Mouse (Mus musculus) hindbrain, embryonic 11.5 days (tissue): ENCODE measurements around the gene Prss28. TPM values are rescaled to one million over a fixed set of nuclear protein-coding genes. Genes with fewer than 3 reads are reported as not detected.

Source experiments
- ATAC-seq: fragments of 200-750 bp; cut with Nextera tagmentation; 2 replicates; pipeline ENCODE4 v1.8.0; 2017; ENCODE audit warnings: mild to moderate bottlenecking, moderate TSS enrichment, moderate library complexity; ENCODE audit not compliant: low FRiP score
- DNase-seq: peaks from one replicate; pipeline ENCODE4 v3.0.0-alpha.2; 2015; ENCODE audit warnings: low spot score
- H3K27ac ChIP-seq: fragments of 300-500 bp; sonication (generic); 2 replicates; pipeline ENCODE4 v1.5.1; 2014; ENCODE audit warnings: mild to moderate bottlenecking, low read depth, low read length
- H3K27me3 ChIP-seq: fragments of 300-500 bp; sonication (generic); 2 replicates; pipeline ENCODE4 v1.6.1; 2014; ENCODE audit warnings: mild to moderate bottlenecking, low read length, moderate library complexity, mixed read lengths; ENCODE audit not compliant: control insufficient read depth, insufficient read depth
- H3K36me3 ChIP-seq: fragments of 300-500 bp; sonication (generic); 2 replicates; pipeline ENCODE4 v1.6.1; 2014; ENCODE audit warnings: mild to moderate bottlenecking, low read length, moderate library complexity, mixed read lengths; ENCODE audit not compliant: control insufficient read depth, insufficient read depth
- H3K4me1 ChIP-seq: fragments of 300-500 bp; sonication (generic); replicated peaks from 2 replicates; pipeline ENCODE4 v1.6.1; 2014; ENCODE audit warnings: low read length, mixed read lengths; ENCODE audit not compliant: control insufficient read depth, insufficient read depth
- H3K4me2 ChIP-seq: fragments of 300-500 bp; sonication (generic); replicated peaks from 2 replicates; pipeline ENCODE4 v1.6.1; 2014; ENCODE audit warnings: mild to moderate bottlenecking, low read depth, low read length
- H3K4me3 ChIP-seq: fragments of 300-500 bp; sonication (generic); 2 replicates; pipeline ENCODE4 v1.5.1; 2014; ENCODE audit warnings: low read depth, low read length
- H3K9ac ChIP-seq: fragments of 300-500 bp; sonication (generic); 2 replicates; pipeline ENCODE4 v1.6.1; 2014; ENCODE audit warnings: low read depth, low read length
- H3K9me3 ChIP-seq: fragments of 300-500 bp; sonication (generic); 2 replicates; pipeline ENCODE4 v1.6.1; 2016; ENCODE audit warnings: low read length; ENCODE audit not compliant: control insufficient read depth
- WGBS: fragments of 180-500 bp; shearing (Covaris S2); extraction: QIAGEN DNeasy Blood & Tissue Kit; methylation state at CpG from one replicate; pipeline ENCODE4 v1.1.7; 2014; 5-methylcytosine and 5-hydroxymethylcytosine counted together
- polyA plus RNA-seq: library from polyadenylated mRNA; unstranded; fragments of >200 nt; fragmentation: Nextera tagmentation; extraction: Ambion mirVana; gene quantifications from 2 replicates; pipeline ENCODE4 v1.2.1, GENCODE M21; 2014

The Prss28 gene
- polyA plus RNA-seq, 1 experiment from 2014 or later, result not detected

- 46% methylated on average over 11 of the region's 11 CpGs for WGBS
- no peaks in the 10 kb centered on the region for H3K36me3 ChIP-seq
- H3K4me1 ChIP-seq, result no peaks in the 10 kb centered on the region
- DNase-seq (no peak), ATAC-seq (no peak)
- H3K9ac ChIP-seq, result no peak overlapping the region
- H3K4me2 ChIP-seq, result no peak overlapping the region
- H3K27ac ChIP-seq, result no peak overlapping the region
- no peaks in the 10 kb centered on the region for H3K9me3 ChIP-seq
- H3K27me3 ChIP-seq, result no peaks in the 10 kb centered on the region
- H3K4me3 ChIP-seq, result no peak overlapping the region
Measured at GRCm38 (mm10) chr17:25282133-25282532, 26.3 kb upstream of the Prss28 start.

GRCm38 (mm10) chr17:25285033-25285432 is 23.4 kb upstream of the Prss28 start:
- Histone ChIP-seq H3K4me3 (no peak overlapping the region), H3K27ac (no peak overlapping the region), H3K4me2 (no peak overlapping the region), H3K27me3 (no peaks in the 10 kb centered on the region), H3K4me1 (no peaks in the 10 kb centered on the region), H3K36me3 (no peaks in the 10 kb centered on the region), H3K9ac (no peak overlapping the region), H3K9me3 (no peaks in the 10 kb centered on the region)
- no peak for ATAC-seq
- DNase-seq, result peak; percentile 80
- WGBS, result 34% methylated on average over 3 of the region's 3 CpGs

- no peak overlapping the region for H3K4me3 ChIP-seq
- DNase-seq, result peak; percentile 68
- no peak for ATAC-seq
- H3K27ac ChIP-seq, result no peak overlapping the region
- H3K9ac ChIP-seq, result no peak overlapping the region
- no peaks in the 10 kb centered on the region for H3K27me3 ChIP-seq
- H3K4me2 ChIP-seq, result no peak overlapping the region
- no peaks in the 10 kb centered on the region for H3K9me3 ChIP-seq
- no peaks in the 10 kb centered on the region for H3K36me3 ChIP-seq
- H3K4me1 ChIP-seq, result no peaks in the 10 kb centered on the region
- 33% methylated on average over 4 of the region's 4 CpGs for WGBS
Measured at GRCm38 (mm10) chr17:25288842-25289241, 19.6 kb upstream of the Prss28 start.

- no peaks in the 10 kb centered on the region for H3K4me1 ChIP-seq
- ATAC-seq, result no peak
- DNase-seq, result no peak
Measured at GRCm38 (mm10) chr17:25290411-25290810, 18.0 kb upstream of the Prss28 start.

GRCm38 (mm10) chr17:25293495-25293894 is 15.0 kb upstream of the Prss28 start:
- H3K9ac ChIP-seq, result no peak overlapping the region
- H3K9me3 ChIP-seq, result no peaks in the 10 kb centered on the region
- ATAC-seq (no peak), DNase-seq (no peak)
- no peak overlapping the region for H3K27ac ChIP-seq
- H3K36me3 ChIP-seq, result no peaks in the 10 kb centered on the region
- no peaks in the 10 kb centered on the region for H3K27me3 ChIP-seq
- H3K4me3 ChIP-seq, result no peak overlapping the region
- H3K4me2 ChIP-seq, result no peak overlapping the region
- 80% methylated on average over 5 of the region's 5 CpGs for WGBS
- no peaks in the 10 kb centered on the region for H3K4me1 ChIP-seq

More at GRCm38 (mm10) chr17:25290411-25290810, 18.0 kb upstream of the Prss28 start:
- no peaks in the 10 kb centered on the region for H3K9me3 ChIP-seq
- H3K4me2 ChIP-seq, result no peak overlapping the region
- H3K27me3 ChIP-seq, result no peaks in the 10 kb centered on the region
- H3K36me3 ChIP-seq, result no peaks in the 10 kb centered on the region
- H3K4me3 ChIP-seq, result no peak overlapping the region
- no peak overlapping the region for H3K27ac ChIP-seq
- H3K9ac ChIP-seq, result no peak overlapping the region
- WGBS, result 33% methylated on average over 4 of the region's 4 CpGs

GRCm38 (mm10) chr17:25294111-25294510 is 14.3 kb upstream of the Prss28 start:
- H3K27me3 ChIP-seq, result no peaks in the 10 kb centered on the region
- H3K4me2 ChIP-seq, result no peak overlapping the region
- no peak for DNase-seq
- no peak overlapping the region for H3K4me3 ChIP-seq
- H3K4me1 ChIP-seq, result no peaks in the 10 kb centered on the region
- H3K27ac ChIP-seq, result no peak overlapping the region
- 45% methylated on average over 1 of the region's 1 CpGs for WGBS
- H3K9ac ChIP-seq, result no peak overlapping the region
- H3K36me3 ChIP-seq, result no peaks in the 10 kb centered on the region
- H3K9me3 ChIP-seq, result no peaks in the 10 kb centered on the region
- no peak for ATAC-seq

- no peak for ATAC-seq
- no peaks in the 10 kb centered on the region for H3K27me3 ChIP-seq
- no peaks in the 10 kb centered on the region for H3K4me1 ChIP-seq
- H3K27ac ChIP-seq, result no peak within 1 kb of the TSS
- H3K4me3 ChIP-seq, result no peak within 1 kb of the TSS
- no peaks in the 10 kb centered on the region for H3K36me3 ChIP-seq
- H3K9me3 ChIP-seq, result no peaks in the 10 kb centered on the region
- 77% methylated on average over 5 of the region's 5 CpGs for WGBS
- H3K4me2 ChIP-seq, result no peak within 1 kb of the TSS
- no peak for DNase-seq
- H3K9ac ChIP-seq, result no peak within 1 kb of the TSS
Measured at GRCm38 (mm10) chr17:25298094-25298493, 10.4 kb upstream of the Prss28 start, which contains the start of gene Prss34. Gene Prss34 (plus strand): TSS chr17:25298394.

GRCm38 (mm10) chr17:25318354-25318753 is 9.9 kb downstream of the Prss28 start, which contains the start of gene Prss29:
Gene Prss29 (plus strand): TSS chr17:25318654.
- WGBS, result 85% methylated on average over 5 of the region's 5 CpGs
- Histone ChIP-seq H3K27me3 (no peaks in the 10 kb centered on the region), H3K36me3 (no peaks in the 10 kb centered on the region), H3K9ac (no peak within 1 kb of the TSS), H3K4me1 (no peaks in the 10 kb centered on the region), H3K4me2 (no peak within 1 kb of the TSS), H3K9me3 (no peaks in the 10 kb centered on the region), H3K27ac (no peak within 1 kb of the TSS), H3K4me3 (no peak within 1 kb of the TSS)
- ATAC-seq (no peak), DNase-seq (no peak)

- Histone ChIP-seq H3K36me3 (no peaks in the 10 kb centered on the region), H3K4me3 (no peak overlapping the region), H3K9ac (no peak overlapping the region), H3K27me3 (no peaks in the 10 kb centered on the region), H3K9me3 (no peaks in the 10 kb centered on the region), H3K27ac (no peak overlapping the region), H3K4me2 (no peak overlapping the region), H3K4me1 (no peaks in the 10 kb centered on the region)
- ATAC-seq, result no peak
- no peak for DNase-seq
- 86% methylated on average over 8 of the region's 8 CpGs for WGBS
Measured at GRCm38 (mm10) chr17:25320819-25321218, 12.4 kb downstream of the Prss28 start.
